Mouse (Mus musculus) kidney, adult 2 months (tissue): ENCODE measurements at regions not wholly inside any gene's neighbourhood (a gene's known extent, or its start where the extent isn't known, plus 50 kb on each side); places are given as distances from the start of the nearest gene placed in this dataset.
"Not testable (repeated sequence)": the region's sequence is repeated elsewhere in the genome, so short reads cannot be mapped to it uniquely, and the experiment has no call there.

Experiments used
- CTCF ChIP-seq: fragments of 200-500 bp; conservative IDR thresholded peaks from 2 replicates; pipeline ENCODE4 v1.5.1; 2011; ENCODE audit warnings: low read depth, mild to moderate bottlenecking, control low read depth, low read length, moderate library complexity, mixed read lengths; ENCODE audit not compliant: insufficient read depth, insufficient read length
- POLR2A ChIP-seq: fragments of 200-500 bp; IDR thresholded peaks from one replicate; pipeline ENCODE4 v1.6.1; 2011; ENCODE audit warnings: low read depth, low read length, control low read depth

DNA sequence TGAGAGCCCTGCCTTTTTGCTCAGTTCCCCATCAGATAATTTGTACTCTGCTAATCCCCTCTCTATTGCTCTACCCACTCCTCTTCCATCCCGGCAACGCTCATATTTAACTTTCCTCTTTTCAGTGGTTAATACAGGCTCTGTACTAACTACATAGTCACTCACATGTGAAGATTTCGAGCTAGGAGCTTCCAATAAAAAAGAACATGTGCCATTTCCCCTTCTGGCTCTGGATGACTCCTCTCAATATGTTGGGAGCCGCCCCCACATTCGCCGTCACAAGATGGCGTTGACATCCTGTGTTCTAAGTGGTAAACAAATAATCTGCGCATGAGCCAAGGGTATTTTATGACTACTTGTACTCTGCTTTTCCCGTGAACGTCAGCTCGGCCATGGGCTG is 75.8 kb downstream of the Dusp6 start:
- not testable (repeated sequence) for TF ChIP-seq CTCF, POLR2A
